ENCODE assay signal across 16 mouse cellular contexts in the genomic region with DNA sequence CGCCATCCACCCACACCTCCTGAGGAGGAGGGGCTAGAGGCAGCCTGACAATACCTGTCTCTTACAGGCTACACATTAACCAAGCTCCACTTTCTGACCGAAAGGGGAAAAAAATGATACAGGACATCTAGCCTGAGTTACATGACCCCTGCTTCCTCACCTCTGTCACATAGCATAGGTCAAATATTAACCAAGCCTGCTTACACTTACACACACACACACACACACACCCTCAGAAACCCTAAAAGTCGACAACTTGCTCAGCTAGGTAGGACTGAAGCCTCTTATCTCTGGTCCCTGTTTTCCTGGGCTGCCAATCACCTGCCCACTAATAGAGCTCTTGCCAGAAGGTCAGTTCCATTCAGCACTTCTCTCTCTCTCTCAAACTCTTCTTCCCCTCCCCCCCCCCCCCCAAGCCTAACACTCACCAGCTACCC.
DNase-seq lines count a peak whose midpoint lies in the region; ATAC-seq lines count a peak whose summit lies in the region.
"Had no signal": no experiment of that assay in that cellular context is flagged by ENCODE, and none has a peak within 500 bp of the region (broad histone marks: within the 10 kb centered on the region; RNA-seq: fewer than 3 reads in every experiment).

No protein-coding gene starts in this region.

- 59% methylated on average over 3 of the region's 3 CpGs for whole genome bisulfite sequencing in heart, embryonic 10.5 days
- WGBS in liver, embryonic 16.5 days (ENCODE audit: insufficient replicate concordance), result 30% methylated on average over 3 of the region's 3 CpGs

- peaks cover 43% of the 10 kb centered on the region for H3K4me1 ChIP-seq in heart, embryonic 10.5 days
- peaks cover 4% of the 10 kb centered on the region for H3K4me1 ChIP-seq in liver, embryonic 16.5 days (ENCODE audit: control insufficient read depth, low read depth, low read length)

- H3K9me3 ChIP-seq in heart, embryonic 10.5 days, result no peaks in the 10 kb centered on the region
- no peaks in the 10 kb centered on the region for H3K9me3 ChIP-seq in liver, embryonic 16.5 days (replicated peaks; ENCODE audit: control insufficient read depth, low read length)
- H3K9me3 ChIP-seq: lung, embryonic 15.5 days; megakaryocyte, embryonic 14.5 days had no signal

- no peaks in the 10 kb centered on the region for H3K36me3 ChIP-seq in heart, embryonic 10.5 days
- no peaks in the 10 kb centered on the region for H3K36me3 ChIP-seq in liver, embryonic 16.5 days (ENCODE audit: control insufficient read depth, insufficient read depth)
- H3K36me3 ChIP-seq: lung, embryonic 15.5 days had no signal

- no peak overlapping the region for H3K4me3 ChIP-seq in heart, embryonic 10.5 days
- H3K4me3 ChIP-seq in liver, embryonic 16.5 days (ENCODE audit: low read depth, low read length), result no peak overlapping the region
- H3K4me3 ChIP-seq: lung, embryonic 15.5 days; megakaryocyte, embryonic 14.5 days had no signal

- no peak overlapping the region for H3K9ac ChIP-seq in liver, embryonic 16.5 days (ENCODE audit: low read depth, low read length)
- H3K9ac ChIP-seq: hindbrain, embryonic 14.5 days; lung, embryonic 15.5 days had no signal

- no peak overlapping the region for H3K4me2 ChIP-seq in liver, embryonic 16.5 days (ENCODE audit: low read depth, low read length)
- H3K4me2 ChIP-seq: hindbrain, embryonic 14.5 days; lung, embryonic 15.5 days had no signal

- no peaks in the 10 kb centered on the region for H3K27me3 ChIP-seq in heart, embryonic 10.5 days (ENCODE audit: insufficient read depth, poor library complexity, severe bottlenecking)
- H3K27me3 ChIP-seq in liver, embryonic 16.5 days (ENCODE audit: control insufficient read depth, insufficient read depth, low read depth, low read length), result no peaks in the 10 kb centered on the region
- H3K27me3 ChIP-seq: lung, embryonic 15.5 days; megakaryocyte, embryonic 14.5 days had no signal

- H3K27ac ChIP-seq in heart, embryonic 10.5 days, result peak overlapping the region; percentile 47; the same call in 1 of the 2 replicates
- no peak overlapping the region for H3K27ac ChIP-seq in liver, embryonic 16.5 days (ENCODE audit: low read length)
- H3K27ac ChIP-seq: hindbrain, embryonic 14.5 days had no signal

- DNase-seq in heart, embryonic 10.5 days (ENCODE audit: low spot score), result no peak
- no peak for DNase-seq in heart, adult 11 months
- peak; percentile 10 to 50 for DNase-seq in kidney, postnatal 25 days
- no peak for DNase-seq in urinary bladder, postnatal 14 days (ENCODE audit: low spot score)
- DNase-seq in lung, adult 18-20 months, result no peak
- DNase-seq in layer of hippocampus, adult 8-10 months (ENCODE audit: low spot score in 2 of 2), result no peak
- DNase-seq: cerebellum, adult 2 months; gastrocnemius, postnatal 10 days; right cerebral cortex, postnatal 25 days; thymus, postnatal 25 days had no signal

- peak; percentile 24 to 49 for ATAC-seq in hematopoietic stem cell, adult 5-6 weeks (replicated peaks in 1 of 2; ENCODE audit: insufficient read depth in 1 of 2, low FRiP score in 2 of 2, low TSS enrichment in 1 of 2, low read depth in 1 of 2, poor library complexity in 2 of 2, severe bottlenecking in 2 of 2)
- ATAC-seq in liver, embryonic 16.5 days (ENCODE audit: low read depth), result peak; percentile 92
- ATAC-seq: forebrain, embryonic 16.5 days had no signal

Comparison
In these comparisons a context has a peak if more than half of its experiments do, and no peak if none do; other contexts are left out.
1. DNase-seq: peak in kidney, postnatal 25 days (2 of 2); none in heart, embryonic 10.5 days (single experiment), heart, adult 11 months (single experiment), urinary bladder, postnatal 14 days (single experiment), lung, adult 18-20 months (0 of 2) and layer of hippocampus, adult 8-10 months (0 of 2).